Mouse (Mus musculus) CH12.LX (cell line): Measurements from ENCODE around the gene Zpbp2.

Experiments used
- CHD2 ChIP-seq: IDR thresholded peaks from 2 replicates; pipeline ENCODE4 v1.6.1; 2011; ENCODE audit warnings: low read length, improper control_type of control experiment
- CTCF ChIP-seq, 2 experiments: IDR thresholded peaks in 1 of 2; conservative IDR thresholded peaks in 1 of 2; 2 replicates each; pipeline ENCODE4 v1.5.1; 2011 to 2012; ENCODE audit warnings: low read depth in 2 of 2, low read length in 2 of 2, improper control_type of control experiment in 1 of 2, inconsistent platforms in 1 of 2, mild to moderate bottlenecking in 1 of 2, moderate library complexity in 1 of 2
- EP300 ChIP-seq: IDR thresholded peaks from 2 replicates; pipeline ENCODE4 v1.6.1; 2011; ENCODE audit warnings: low read length, improper control_type of control experiment
- ETS1 ChIP-seq: conservative IDR thresholded peaks from 2 replicates; pipeline ENCODE4 v1.6.1; 2012; ENCODE audit warnings: low read depth, mild to moderate bottlenecking, inconsistent platforms, low read length, improper control_type of control experiment, moderate library complexity
- JUN ChIP-seq: IDR thresholded peaks from 2 replicates; pipeline ENCODE4 v1.6.1; 2011; ENCODE audit warnings: low read depth, mild to moderate bottlenecking, low read length, improper control_type of control experiment, moderate library complexity; ENCODE audit not compliant: insufficient read depth
- MAFK ChIP-seq: IDR thresholded peaks from 2 replicates; pipeline ENCODE4 v1.6.1; 2011; ENCODE audit warnings: low read length, improper control_type of control experiment; ENCODE audit not compliant: insufficient replicate concordance
- MYC ChIP-seq: IDR thresholded peaks from 2 replicates; pipeline ENCODE4 v1.6.1; 2011; ENCODE audit warnings: low read depth, mild to moderate bottlenecking, improper control_type of control experiment, low read length
- POLR2A ChIP-seq: IDR thresholded peaks from 2 replicates; pipeline ENCODE4 v1.6.1; 2011; ENCODE audit warnings: low read depth, mild to moderate bottlenecking, improper control_type of control experiment, low read length
- TCF12 ChIP-seq: IDR thresholded peaks from 2 replicates; pipeline ENCODE4 v1.6.1; 2014; ENCODE audit warnings: low read depth, mild to moderate bottlenecking, inconsistent platforms, low read length, improper control_type of control experiment
- UBTF ChIP-seq: IDR thresholded peaks from 2 replicates; pipeline ENCODE4 v1.6.1; 2012; ENCODE audit warnings: low read depth, mild to moderate bottlenecking, inconsistent platforms, low read length, improper control_type of control experiment, moderate library complexity

GRCm38 (mm10) chr11:98595021-98595420 lies 44.1 kb downstream of the Zpbp2 start:
- TF ChIP-seq EP300 (no peak), MAFK (no peak), TCF12 (no peak), POLR2A (no peak), UBTF (no peak), JUN (no peak), MYC (0 out of 2 replicates have a peak, but pooled peaks have one; percentile 14), CTCF (conservative IDR thresholded peaks at IDR 0.05 in 1 of 2, IDR thresholded peaks at IDR 0.05 in 1 of 2; ENCODE audit: low read depth in 2 of 2, low read length in 2 of 2) (no peak), CHD2 (no peak), ETS1 (no peak)
